Mouse (Mus musculus): ENCODE measurements around the gene Ints14. TPM values are rescaled to one million over a fixed set of nuclear protein-coding genes. Genes with fewer than 3 reads are reported as not detected.
A peak's percentile ranks its signal among the peaks of the same experiment; 100 is the strongest.
"Not testable (repeated sequence)": the region's sequence is repeated elsewhere in the genome, so short reads cannot be mapped to it uniquely, and the experiment has no call there.

Ints14 gene
- polyA plus RNA-seq, 1 experiment from 2014 or later, result 53.2 TPM

GRCm38 (mm10) chr9:64957276-64957675, 3.4 kb upstream of the Ints14 start:
- Histone ChIP-seq H3K36me3 (no peaks in the 10 kb centered on the region), H3K27me3 (replicated peaks) (no peaks in the 10 kb centered on the region), H3K9me3 (no peaks in the 10 kb centered on the region), H3K27ac (no peak overlapping the region), H3K4me2 (replicated peaks) (no peak overlapping the region), H3K4me3 (replicated peaks) (no peak overlapping the region), H3K4me1 (replicated peaks) (peaks cover 8% of the 10 kb centered on the region), H3K9ac (no peak overlapping the region)
- 86% methylated on average over 3 of the region's 3 CpGs for WGBS
- no peak for ATAC-seq

GRCm38 (mm10) chr9:64960978-64961320, 244 bp downstream of the Ints14 start:
- Histone ChIP-seq H3K4me3 (replicated peaks) (peak overlapping the region; percentile 72), H3K9ac (peak overlapping the region; percentile 93), H3K27me3 (replicated peaks) (no peaks in the 10 kb centered on the region), H3K27ac (peak overlapping the region; percentile 90), H3K9me3 (no peaks in the 10 kb centered on the region), H3K36me3 (peaks cover 14% of the 10 kb centered on the region; the same call in 1 of the 2 replicates), H3K4me2 (replicated peaks) (peak overlapping the region; percentile 63), H3K4me1 (replicated peaks) (peaks cover 8% of the 10 kb centered on the region)
- 0% methylated on average over 17 of the region's 17 CpGs for WGBS
- peak; percentile 90 for ATAC-seq

GRCm38 (mm10) chr9:64980548-64980947, 19.8 kb downstream of the Ints14 start:
- H3K4me1 ChIP-seq (replicated peaks), result no peaks in the 10 kb centered on the region
- no peak overlapping the region for H3K4me2 ChIP-seq (replicated peaks)
- no peak overlapping the region for H3K9ac ChIP-seq
- H3K9me3 ChIP-seq, result no peaks in the 10 kb centered on the region
- WGBS, result 71% methylated on average over 3 of the region's 3 CpGs
- no peak for ATAC-seq
- H3K27ac ChIP-seq, result no peak overlapping the region
- H3K36me3 ChIP-seq, result peaks cover 51% of the 10 kb centered on the region
- no peak overlapping the region for H3K4me3 ChIP-seq (replicated peaks)
- H3K27me3 ChIP-seq (replicated peaks), result no peaks in the 10 kb centered on the region

- 74% methylated on average over 1 of the region's 1 CpGs for WGBS
- Histone ChIP-seq H3K27ac (no peak overlapping the region), H3K4me3 (replicated peaks) (no peak overlapping the region), H3K9me3 (no peaks in the 10 kb centered on the region), H3K36me3 (peaks cover 52% of the 10 kb centered on the region), H3K9ac (no peak overlapping the region), H3K4me2 (replicated peaks) (no peak overlapping the region), H3K27me3 (replicated peaks) (no peaks in the 10 kb centered on the region), H3K4me1 (replicated peaks) (no peaks in the 10 kb centered on the region)
- ATAC-seq, result no peak
These were observed 21.2 kb downstream of the Ints14 start for GRCm38 (mm10) chr9:64981904-64982303.

GRCm38 (mm10) chr9:64985037-64985794, 24.5 kb downstream of the Ints14 start:
- H3K9ac ChIP-seq, result no peak overlapping the region
- peaks cover 34% of the 10 kb centered on the region for H3K36me3 ChIP-seq
- peak; percentile 25; the same call in 1 of the 2 replicates for ATAC-seq
- no peaks in the 10 kb centered on the region for H3K27me3 ChIP-seq (replicated peaks)
- H3K9me3 ChIP-seq, result no peaks in the 10 kb centered on the region
- 69% methylated on average over 8 of the region's 8 CpGs for WGBS
- H3K4me2 ChIP-seq (replicated peaks), result no peak overlapping the region
- H3K4me1 ChIP-seq (replicated peaks), result no peaks in the 10 kb centered on the region
- no peak overlapping the region for H3K27ac ChIP-seq
- no peak overlapping the region for H3K4me3 ChIP-seq (replicated peaks)

GRCm38 (mm10) chr9:64985807-64986206, 25.1 kb downstream of the Ints14 start:
- Histone ChIP-seq H3K36me3 (peaks cover 32% of the 10 kb centered on the region), H3K27me3 (replicated peaks) (no peaks in the 10 kb centered on the region), H3K4me3 (replicated peaks) (no peak overlapping the region), H3K4me1 (replicated peaks) (no peaks in the 10 kb centered on the region), H3K9ac (no peak overlapping the region), H3K27ac (no peak overlapping the region), H3K9me3 (no peaks in the 10 kb centered on the region), H3K4me2 (replicated peaks) (no peak overlapping the region)
- ATAC-seq, result no peak
- WGBS, result 86% methylated on average over 9 of the region's 9 CpGs

GRCm38 (mm10) chr9:64987651-64988050, 26.9 kb downstream of the Ints14 start:
- H3K9me3 ChIP-seq, result no peaks in the 10 kb centered on the region
- WGBS, result 94% methylated on average over 2 of the region's 2 CpGs
- peaks cover 19% of the 10 kb centered on the region for H3K36me3 ChIP-seq
- H3K4me2 ChIP-seq (replicated peaks), result no peak overlapping the region
- no peaks in the 10 kb centered on the region for H3K4me1 ChIP-seq (replicated peaks)
- no peak for ATAC-seq
- H3K27me3 ChIP-seq (replicated peaks), result no peaks in the 10 kb centered on the region
- no peak overlapping the region for H3K9ac ChIP-seq
- H3K27ac ChIP-seq, result no peak overlapping the region
- H3K4me3 ChIP-seq (replicated peaks), result no peak overlapping the region

- no peaks in the 10 kb centered on the region for H3K4me1 ChIP-seq (replicated peaks)
- WGBS, result 65% methylated on average over 6 of the region's 6 CpGs
- H3K4me2 ChIP-seq (replicated peaks), result no peak overlapping the region
- no peaks in the 10 kb centered on the region for H3K9me3 ChIP-seq
- no peak overlapping the region for H3K27ac ChIP-seq
- no peak overlapping the region for H3K4me3 ChIP-seq (replicated peaks)
- no peaks in the 10 kb centered on the region for H3K27me3 ChIP-seq (replicated peaks)
- peak; percentile 53; the same call in 1 of the 2 replicates for ATAC-seq
- H3K36me3 ChIP-seq, result peaks cover 19% of the 10 kb centered on the region
- no peak overlapping the region for H3K9ac ChIP-seq
These were observed 27.7 kb downstream of the Ints14 start for GRCm38 (mm10) chr9:64988443-64988842.

- H3K36me3 ChIP-seq, result peaks cover 15% of the 10 kb centered on the region
- H3K27ac ChIP-seq, result no peak overlapping the region
- H3K27me3 ChIP-seq (replicated peaks), result no peaks in the 10 kb centered on the region
- no peak overlapping the region for H3K4me3 ChIP-seq (replicated peaks)
- 89% methylated on average over 7 of the region's 7 CpGs for WGBS
- no peaks in the 10 kb centered on the region for H3K9me3 ChIP-seq
- no peak for ATAC-seq
- H3K4me1 ChIP-seq (replicated peaks), result no peaks in the 10 kb centered on the region
- no peak overlapping the region for H3K4me2 ChIP-seq (replicated peaks)
- no peak overlapping the region for H3K9ac ChIP-seq
These were observed 29.6 kb downstream of the Ints14 start for GRCm38 (mm10) chr9:64990291-64990690.

GRCm38 (mm10) chr9:64995464-64995863, 34.8 kb downstream of the Ints14 start:
- peaks cover 12% of the 10 kb centered on the region for H3K36me3 ChIP-seq
- H3K4me1 ChIP-seq (replicated peaks); H3K4me3 ChIP-seq (replicated peaks); H3K9me3 ChIP-seq; H3K27me3 ChIP-seq (replicated peaks); ATAC-seq; H3K27ac ChIP-seq; H3K4me2 ChIP-seq (replicated peaks); H3K9ac ChIP-seq: not testable (repeated sequence)
- WGBS, result 84% methylated on average over 1 of the region's 1 CpGs

- H3K36me3 ChIP-seq, result peaks cover 26% of the 10 kb centered on the region
- H3K9ac ChIP-seq, result no peak overlapping the region
- no peaks in the 10 kb centered on the region for H3K9me3 ChIP-seq
- H3K27me3 ChIP-seq (replicated peaks), result no peaks in the 10 kb centered on the region
- H3K4me1 ChIP-seq (replicated peaks), result no peaks in the 10 kb centered on the region
- H3K4me3 ChIP-seq (replicated peaks), result no peak overlapping the region
- WGBS, result 75% methylated on average over 4 of the region's 4 CpGs
- no peak for ATAC-seq
- H3K27ac ChIP-seq, result no peak overlapping the region
- no peak overlapping the region for H3K4me2 ChIP-seq (replicated peaks)
These were observed 40.8 kb downstream of the Ints14 start for GRCm38 (mm10) chr9:65001481-65001880.

- WGBS, result 92% methylated on average over 8 of the region's 8 CpGs
These were observed 45.0 kb downstream of the Ints14 start for GRCm38 (mm10) chr9:65005737-65006136.

GRCm38 (mm10) chr9:65010632-65011031, 49.9 kb downstream of the Ints14 start:
- Histone ChIP-seq H3K4me2 (replicated peaks) (no peak overlapping the region), H3K27me3 (replicated peaks) (no peaks in the 10 kb centered on the region), H3K9ac (no peak overlapping the region), H3K9me3 (no peaks in the 10 kb centered on the region), H3K4me1 (replicated peaks) (no peaks in the 10 kb centered on the region), H3K27ac (no peak overlapping the region), H3K36me3 (peaks cover 3% of the 10 kb centered on the region), H3K4me3 (replicated peaks) (no peak overlapping the region)
- 79% methylated on average over 8 of the region's 8 CpGs for WGBS
- no peak for ATAC-seq

More at GRCm38 (mm10) chr9:65005737-65006136, 45.0 kb downstream of the Ints14 start:
- ATAC-seq, result no peak
- Histone ChIP-seq H3K4me3 (replicated peaks) (no peak overlapping the region), H3K4me2 (replicated peaks) (no peak overlapping the region), H3K36me3 (peaks cover 20% of the 10 kb centered on the region), H3K27ac (no peak overlapping the region), H3K4me1 (replicated peaks) (no peaks in the 10 kb centered on the region), H3K27me3 (replicated peaks) (no peaks in the 10 kb centered on the region), H3K9me3 (no peaks in the 10 kb centered on the region), H3K9ac (no peak overlapping the region)

Data from intestine, embryonic 15.5 days (tissue).